Mouse (Mus musculus) kidney, embryonic 14.5 days (tissue): ENCODE measurements around the gene Eci1. TPM values are rescaled to one million over a fixed set of nuclear protein-coding genes. Genes with fewer than 3 reads are reported as not detected.

ENCODE experiments used
- ATAC-seq: fragments of 200-750 bp; cut with Nextera tagmentation; 2 replicates; pipeline ENCODE4 v1.8.0; 2017; ENCODE audit warnings: moderate number of reproducible peaks, mild to moderate bottlenecking, moderate TSS enrichment, moderate library complexity; ENCODE audit not compliant: low FRiP score, low TSS enrichment
- H3K27ac ChIP-seq: fragments of 300-500 bp; sonication (generic); 2 replicates; pipeline ENCODE4 v1.5.1; 2014; ENCODE audit warnings: low read depth, mild to moderate bottlenecking, low read length, moderate library complexity, mixed read lengths
- H3K27me3 ChIP-seq: fragments of 300-500 bp; sonication (generic); 2 replicates; pipeline ENCODE4 v1.6.1; 2014; ENCODE audit warnings: mild to moderate bottlenecking, low read length; ENCODE audit not compliant: control insufficient read depth, insufficient read depth
- H3K36me3 ChIP-seq: fragments of 300-500 bp; sonication (generic); 2 replicates; pipeline ENCODE4 v1.6.1; 2014; ENCODE audit warnings: low read length, mixed read lengths; ENCODE audit not compliant: control insufficient read depth, insufficient read depth
- H3K4me1 ChIP-seq: fragments of 300-500 bp; sonication (generic); 2 replicates; pipeline ENCODE4 v1.6.1; 2014; ENCODE audit warnings: low read length, mixed read lengths; ENCODE audit not compliant: control insufficient read depth, insufficient read depth
- H3K4me2 ChIP-seq: fragments of 300-500 bp; sonication (generic); replicated peaks from 2 replicates; pipeline ENCODE4 v1.6.1; 2014; ENCODE audit warnings: low read depth, mild to moderate bottlenecking, low read length
- H3K4me3 ChIP-seq: fragments of 300-500 bp; sonication (generic); 2 replicates; pipeline ENCODE4 v1.5.1; 2014; ENCODE audit warnings: mild to moderate bottlenecking, low read length
- H3K9ac ChIP-seq: fragments of 300-500 bp; sonication (generic); 2 replicates; pipeline ENCODE4 v1.6.1; 2014; ENCODE audit warnings: low read depth, mild to moderate bottlenecking, low read length, moderate library complexity
- H3K9me3 ChIP-seq: fragments of 300-500 bp; sonication (generic); 2 replicates; pipeline ENCODE4 v1.6.1; 2016; ENCODE audit warnings: low read length; ENCODE audit not compliant: control insufficient read depth
- WGBS: fragments of 180-500 bp; shearing (Covaris S2); extraction: QIAGEN DNeasy Blood & Tissue Kit; methylation state at CpG from one replicate; pipeline ENCODE4 v1.1.7; 2014; 5-methylcytosine and 5-hydroxymethylcytosine counted together
- polyA plus RNA-seq: library from polyadenylated mRNA; unstranded; fragments of >200 nt; fragmentation: Nextera tagmentation; extraction: Ambion mirVana; gene quantifications from 2 replicates; pipeline ENCODE4 v1.2.1, GENCODE M21; 2014

The Eci1 gene
- polyA plus RNA-seq, 1 experiment from 2014 or later = 114 TPM

GRCm38 (mm10) chr17:24463374-24464133 is 37.1 kb downstream of the Eci1 start:
- no peak overlapping the region for H3K4me2 ChIP-seq
- H3K27ac ChIP-seq = no peak overlapping the region
- ATAC-seq = 0 out of 2 replicates have a peak, but pooled peaks have one; percentile 24
- H3K36me3 ChIP-seq = no peaks in the 10 kb centered on the region
- no peaks in the 10 kb centered on the region for H3K27me3 ChIP-seq
- H3K9ac ChIP-seq = no peak overlapping the region
- no peaks in the 10 kb centered on the region for H3K4me1 ChIP-seq
- H3K9me3 ChIP-seq = no peaks in the 10 kb centered on the region
- 58% methylated on average over 6 of the region's 6 CpGs for WGBS
- no peak overlapping the region for H3K4me3 ChIP-seq

GRCm38 (mm10) chr17:24468636-24469246 is 42.3 kb downstream of the Eci1 start:
- Histone ChIP-seq H3K4me1 (peaks cover 27% of the 10 kb centered on the region), H3K9me3 (no peaks in the 10 kb centered on the region), H3K36me3 (peaks cover 2% of the 10 kb centered on the region), H3K27ac (no peak overlapping the region), H3K27me3 (no peaks in the 10 kb centered on the region), H3K4me3 (no peak overlapping the region), H3K4me2 (no peak overlapping the region), H3K9ac (no peak overlapping the region)
- WGBS = 90% methylated on average over 5 of the region's 5 CpGs
- no peak for ATAC-seq

GRCm38 (mm10) chr17:24469336-24469909 is 43.0 kb downstream of the Eci1 start:
- ATAC-seq = no peak
- 14% methylated on average over 7 of the region's 7 CpGs for WGBS
- peak overlapping the region; percentile 60; the same call in 1 of the 2 replicates for H3K27ac ChIP-seq

GRCm38 (mm10) chr17:24469910-24470602 is 43.6 kb downstream of the Eci1 start, which contains the start of the genes E4f1 and Pgp:
TSS of gene E4f1 (minus strand) at chr17:24470313.
TSS of gene Pgp (plus strand) at chr17:24470392.
- peak within 1 kb of the TSS; percentile 81 for H3K9ac ChIP-seq
- H3K4me1 ChIP-seq = peaks cover 35% of the 10 kb centered on the region
- H3K4me2 ChIP-seq = peak within 1 kb of the TSS; percentile 98
- peak; percentile 96 for ATAC-seq
- peak within 1 kb of the TSS; percentile 73; the same call in 1 of the 2 replicates for H3K27ac ChIP-seq
- under 1% methylated on average over 49 of the region's 75 CpGs for WGBS
- H3K9me3 ChIP-seq = no peaks in the 10 kb centered on the region
- H3K4me3 ChIP-seq = peak within 1 kb of the TSS; percentile 86
- no peaks in the 10 kb centered on the region for H3K27me3 ChIP-seq
- peaks cover 15% of the 10 kb centered on the region for H3K36me3 ChIP-seq

More at GRCm38 (mm10) chr17:24469336-24469909, 43.0 kb downstream of the Eci1 start:
- peak overlapping the region; percentile 81 for H3K9ac ChIP-seq
- peaks cover 34% of the 10 kb centered on the region for H3K4me1 ChIP-seq
- H3K27me3 ChIP-seq = no peaks in the 10 kb centered on the region
- H3K9me3 ChIP-seq = no peaks in the 10 kb centered on the region
- H3K36me3 ChIP-seq = peaks cover 9% of the 10 kb centered on the region
- H3K4me3 ChIP-seq = peak overlapping the region; percentile 86
- peak overlapping the region; percentile 98 for H3K4me2 ChIP-seq

DNA sequence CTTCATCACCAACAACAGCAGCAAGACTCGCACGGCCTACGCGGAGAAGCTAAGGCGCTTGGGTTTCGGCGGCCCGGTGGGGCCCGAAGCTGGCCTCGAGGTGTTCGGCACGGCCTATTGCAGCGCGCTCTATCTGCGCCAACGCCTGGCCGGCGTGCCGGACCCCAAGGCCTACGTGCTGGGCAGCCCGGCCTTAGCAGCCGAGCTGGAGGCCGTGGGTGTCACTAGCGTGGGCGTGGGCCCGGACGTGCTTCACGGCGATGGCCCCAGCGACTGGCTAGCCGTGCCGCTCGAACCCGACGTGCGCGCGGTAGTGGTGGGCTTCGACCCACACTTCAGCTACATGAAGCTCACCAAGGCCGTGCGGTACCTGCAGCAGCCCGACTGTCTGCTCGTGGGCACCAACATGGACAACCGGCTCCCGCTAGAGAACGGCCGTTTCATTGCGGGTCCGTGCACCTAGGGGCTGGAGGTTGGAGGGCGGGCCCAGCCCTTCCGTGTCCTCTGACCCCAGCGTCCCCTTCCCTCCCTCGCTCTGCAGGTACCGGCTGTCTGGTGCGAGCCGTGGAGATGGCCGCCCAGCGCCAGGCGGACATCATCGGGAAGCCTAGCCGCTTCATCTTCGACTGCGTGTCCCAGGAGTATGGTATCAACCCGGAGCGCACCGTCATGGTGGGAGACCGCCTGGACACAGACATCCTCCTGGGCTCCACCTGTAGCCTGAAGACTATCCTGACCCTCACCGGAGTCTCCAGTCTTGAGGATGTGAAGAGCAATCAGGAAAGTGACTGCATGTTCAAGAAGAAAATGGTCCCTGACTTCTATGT is 44.5 kb downstream of the Eci1 start:
- Histone ChIP-seq H3K4me1 (peaks cover 35% of the 10 kb centered on the region), H3K9me3 (no peaks in the 10 kb centered on the region), H3K4me2 (peak overlapping the region; percentile 98), H3K27ac (peak overlapping the region; percentile 73; the same call in 1 of the 2 replicates), H3K9ac (peak overlapping the region; percentile 81), H3K4me3 (peak overlapping the region; percentile 86), H3K27me3 (no peaks in the 10 kb centered on the region), H3K36me3 (peaks cover 24% of the 10 kb centered on the region)
- peak; percentile 2; the same call in 1 of the 2 replicates for ATAC-seq
- 2% methylated on average over 66 of the region's 68 CpGs for WGBS

GRCm38 (mm10) chr17:24472512-24472911 is 46.1 kb downstream of the Eci1 start:
- Histone ChIP-seq H3K4me1 (peaks cover 36% of the 10 kb centered on the region), H3K4me2 (peak overlapping the region; percentile 98; the same call in 1 of the 2 replicates), H3K9ac (peak overlapping the region; percentile 81; the same call in 1 of the 2 replicates), H3K4me3 (no peak overlapping the region), H3K9me3 (no peaks in the 10 kb centered on the region), H3K36me3 (peaks cover 38% of the 10 kb centered on the region), H3K27ac (peak overlapping the region; percentile 18; the same call in 1 of the 2 replicates), H3K27me3 (no peaks in the 10 kb centered on the region)
- WGBS = 30% methylated on average over 4 of the region's 4 CpGs
- peak; percentile 13; the same call in 1 of the 2 replicates for ATAC-seq

DNA sequence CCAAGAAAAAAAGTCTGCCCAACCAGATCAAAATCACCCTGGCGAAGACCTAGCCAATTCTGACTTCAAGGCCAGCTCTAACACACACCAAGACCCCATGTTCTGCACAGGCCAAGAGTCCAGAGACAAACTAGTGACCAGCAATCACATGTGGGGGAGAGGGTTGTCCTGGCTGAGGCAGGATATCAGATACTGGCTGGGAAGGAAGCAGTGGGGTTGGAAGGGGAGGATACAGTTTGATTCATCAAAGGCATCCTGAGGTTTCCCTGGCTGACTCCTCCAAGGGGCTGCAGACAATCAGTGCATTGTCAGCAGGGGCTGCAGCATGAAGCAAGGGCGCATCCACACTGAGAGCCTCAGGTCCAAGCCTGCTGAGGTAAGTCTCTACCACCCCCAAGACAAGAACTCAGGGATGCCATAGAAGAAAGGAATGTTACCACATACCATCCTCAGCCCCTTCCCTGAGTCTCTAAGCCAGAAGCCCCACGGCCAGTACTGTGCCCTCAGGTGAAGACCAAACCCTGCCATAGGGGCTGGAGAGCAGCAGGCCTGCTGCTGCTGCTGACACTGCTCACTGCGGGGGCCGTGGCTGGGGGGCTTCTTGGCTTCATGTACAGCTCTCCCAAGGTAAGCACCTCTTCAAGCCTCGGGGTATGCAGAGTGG is 47.3 kb downstream of the Eci1 start, which contains the start of gene Bricd5:
Gene Bricd5, plus strand, starts transcription at position 273 of the 664 bp plus-strand sequence.
- H3K9ac ChIP-seq = no peak within 1 kb of the TSS
- H3K4me3 ChIP-seq = no peak within 1 kb of the TSS
- H3K36me3 ChIP-seq = peaks cover 38% of the 10 kb centered on the region
- no peak for ATAC-seq
- H3K27ac ChIP-seq = peak within 1 kb of the TSS; percentile 18; the same call in 1 of the 2 replicates
- no peaks in the 10 kb centered on the region for H3K9me3 ChIP-seq
- peaks cover 45% of the 10 kb centered on the region for H3K4me1 ChIP-seq
- peak within 1 kb of the TSS; percentile 98; the same call in 1 of the 2 replicates for H3K4me2 ChIP-seq
- no peaks in the 10 kb centered on the region for H3K27me3 ChIP-seq
- WGBS = 72% methylated on average over 6 of the region's 6 CpGs
